Mouse (Mus musculus): ENCODE results near the gene Fbxw8. TPM values are rescaled to one million over a fixed set of nuclear protein-coding genes. Genes with fewer than 3 reads are reported as not detected.

The Fbxw8 gene
- polyA plus RNA-seq, 1 experiment from 2014 or later: 8.1 TPM

GRCm38 (mm10) chr5:118079354-118079753 lies 75.9 kb downstream of the Fbxw8 start:
- no peak for DNase-seq (ENCODE audit: low spot score)

- no peak for DNase-seq (ENCODE audit: low spot score)
These were observed 76.7 kb downstream of the Fbxw8 start for GRCm38 (mm10) chr5:118078550-118078949.

GRCm38 (mm10) chr5:118076721-118077592 lies 78.3 kb downstream of the Fbxw8 start:
- DNase-seq (ENCODE audit: low spot score): no peak

- no peak for DNase-seq (ENCODE audit: low spot score)
These were observed 82.0 kb downstream of the Fbxw8 start for GRCm38 (mm10) chr5:118073213-118073773.

GRCm38 (mm10) chr5:118071766-118072165 lies 83.5 kb downstream of the Fbxw8 start:
- no peak for DNase-seq (ENCODE audit: low spot score)

GRCm38 (mm10) chr5:118069315-118069714 lies 85.9 kb downstream of the Fbxw8 start:
- peak; percentile 84 for DNase-seq (ENCODE audit: low spot score)

- no peak for DNase-seq (ENCODE audit: low spot score)
These were observed 87.2 kb downstream of the Fbxw8 start for GRCm38 (mm10) chr5:118067984-118068494.

- no peak for DNase-seq (ENCODE audit: low spot score)
These were observed 87.7 kb downstream of the Fbxw8 start for GRCm38 (mm10) chr5:118067572-118067971.

- DNase-seq (ENCODE audit: low spot score): peak; percentile 68
These were observed 88.4 kb downstream of the Fbxw8 start for GRCm38 (mm10) chr5:118066828-118067227.

GRCm38 (mm10) chr5:118065516-118066255 lies 89.6 kb downstream of the Fbxw8 start:
- no peak for DNase-seq (ENCODE audit: low spot score)

GRCm38 (mm10) chr5:118064284-118064901 lies 90.9 kb downstream of the Fbxw8 start:
- DNase-seq (ENCODE audit: low spot score): no peak

GRCm38 (mm10) chr5:118063181-118063621 lies 92.1 kb downstream of the Fbxw8 start:
- no peak for DNase-seq (ENCODE audit: low spot score)

- no peak for DNase-seq (ENCODE audit: low spot score)
These were observed 93.9 kb downstream of the Fbxw8 start for GRCm38 (mm10) chr5:118061391-118061790.

- no peak for DNase-seq (ENCODE audit: low spot score)
These were observed 95.6 kb downstream of the Fbxw8 start for GRCm38 (mm10) chr5:118059646-118060045.

GRCm38 (mm10) chr5:118058858-118059257 lies 96.4 kb downstream of the Fbxw8 start:
- DNase-seq (ENCODE audit: low spot score): no peak

GRCm38 (mm10) chr5:118057508-118058111 lies 97.7 kb downstream of the Fbxw8 start:
- no peak for DNase-seq (ENCODE audit: low spot score)

GRCm38 (mm10) chr5:118053205-118053604 lies 102.1 kb downstream of the Fbxw8 start:
- no peak for DNase-seq (ENCODE audit: low spot score)

GRCm38 (mm10) chr5:118051981-118052662 lies 103.1 kb downstream of the Fbxw8 start:
- DNase-seq (ENCODE audit: low spot score): no peak

GRCm38 (mm10) chr5:118050743-118051142 lies 104.5 kb downstream of the Fbxw8 start:
- no peak for DNase-seq (ENCODE audit: low spot score)

GRCm38 (mm10) chr5:118048928-118049327 lies 106.3 kb downstream of the Fbxw8 start:
- DNase-seq (ENCODE audit: low spot score): peak; percentile 21

Data from thymus, postnatal 0 days (tissue).